Mouse (Mus musculus) CH12.LX (cell line): ENCODE measurements around the gene Mtfp1. TPM values are rescaled to one million over a fixed set of nuclear protein-coding genes. Genes with fewer than 3 reads are reported as not detected.

Source experiments
- DNase-seq: peaks from one replicate; pipeline ENCODE4 v3.0.0-alpha.2; 2013; ENCODE audit errors: extremely low read depth
- H3K27ac ChIP-seq: 2 replicates; pipeline ENCODE4 v1.5.1; 2012; ENCODE audit warnings: low read depth, mild to moderate bottlenecking, control low read depth, moderate library complexity; ENCODE audit not compliant: insufficient read depth
- H3K27me3 ChIP-seq: replicated peaks from 2 replicates; pipeline ENCODE3; 2012; ENCODE audit warnings: inconsistent platforms
- H3K36me3 ChIP-seq, 2 experiments: replicated peaks in 1 of 2; 2 replicates each; pipeline versions ENCODE3 to v1.6.1; 2012; ENCODE audit warnings: inconsistent platforms in 1 of 2, low read length in 1 of 2, mild to moderate bottlenecking in 1 of 2, mixed read lengths in 1 of 2, moderate library complexity in 1 of 2; ENCODE audit not compliant: control insufficient read depth in 1 of 2, insufficient read depth in 1 of 2
- H3K4me1 ChIP-seq, 2 experiments: 2 replicates each; pipeline ENCODE4 v1.6.1; 2012; ENCODE audit warnings: inconsistent platforms in 1 of 2, moderate library complexity in 1 of 2; ENCODE audit not compliant: insufficient read depth in 2 of 2, control insufficient read depth in 1 of 2
- H3K4me2 ChIP-seq: 2 replicates; pipeline ENCODE4 v1.6.1; 2012; ENCODE audit warnings: low read depth, mild to moderate bottlenecking, control low read depth; ENCODE audit not compliant: poor library complexity, insufficient read depth, severe bottlenecking
- H3K4me3 ChIP-seq, 3 experiments: fragments of 150-350 bp in 1 of 3; sonication (generic) in 1 of 3; replicated peaks in 1 of 3; 2 replicates each; pipeline versions ENCODE3 to v1.5.1; 2011 to 2012; ENCODE audit warnings: low read depth in 2 of 3, low read length in 2 of 3, mild to moderate bottlenecking in 2 of 3, moderate library complexity in 2 of 3, control low read depth in 1 of 3, improper control_type of control experiment in 1 of 3, inconsistent platforms in 1 of 3, mixed read lengths in 1 of 3; ENCODE audit not compliant: poor library complexity in 1 of 3
- H3K79me2 ChIP-seq: replicated peaks from 2 replicates; pipeline ENCODE4 v1.6.1; 2012; ENCODE audit warnings: mild to moderate bottlenecking, moderate library complexity; ENCODE audit not compliant: control insufficient read depth, poor library complexity, insufficient read depth, severe bottlenecking; ENCODE audit errors: extremely low read depth
- H3K9ac ChIP-seq: 2 replicates; pipeline ENCODE4 v1.6.1; 2012; ENCODE audit warnings: low read depth, mild to moderate bottlenecking, control low read depth, moderate library complexity; ENCODE audit not compliant: insufficient read depth
- H3K9me3 ChIP-seq: replicated peaks from 2 replicates; pipeline ENCODE3; 2012; ENCODE audit warnings: low read length, inconsistent platforms, mixed read lengths
- BHLHE40 ChIP-seq: IDR thresholded peaks from 2 replicates; pipeline ENCODE4 v1.6.1; 2011; ENCODE audit warnings: mild to moderate bottlenecking, low read depth, low read length, improper control_type of control experiment
- CHD1 ChIP-seq: IDR thresholded peaks from 2 replicates; pipeline ENCODE4 v1.6.1; 2012; ENCODE audit warnings: low read depth, low read length, improper control_type of control experiment, inconsistent platforms
- CHD2 ChIP-seq: IDR thresholded peaks from 2 replicates; pipeline ENCODE4 v1.6.1; 2011; ENCODE audit warnings: low read length, improper control_type of control experiment
- CTCF ChIP-seq, 2 experiments: IDR thresholded peaks in 1 of 2; conservative IDR thresholded peaks in 1 of 2; 2 replicates each; pipeline ENCODE4 v1.5.1; 2011 to 2012; ENCODE audit warnings: low read depth in 2 of 2, low read length in 2 of 2, improper control_type of control experiment in 1 of 2, inconsistent platforms in 1 of 2, mild to moderate bottlenecking in 1 of 2, moderate library complexity in 1 of 2
- E2F4 ChIP-seq: IDR thresholded peaks from 2 replicates; pipeline ENCODE4 v1.6.1; 2011; ENCODE audit warnings: low read depth, low read length, improper control_type of control experiment; ENCODE audit not compliant: insufficient replicate concordance
- ETS1 ChIP-seq: conservative IDR thresholded peaks from 2 replicates; pipeline ENCODE4 v1.6.1; 2012; ENCODE audit warnings: low read depth, mild to moderate bottlenecking, inconsistent platforms, low read length, improper control_type of control experiment, moderate library complexity
- JUN ChIP-seq: IDR thresholded peaks from 2 replicates; pipeline ENCODE4 v1.6.1; 2011; ENCODE audit warnings: low read depth, mild to moderate bottlenecking, low read length, improper control_type of control experiment, moderate library complexity; ENCODE audit not compliant: insufficient read depth
- KAT2A ChIP-seq: IDR thresholded peaks from 2 replicates; pipeline ENCODE4 v1.6.1; 2012; ENCODE audit warnings: low read length, improper control_type of control experiment, inconsistent platforms; ENCODE audit not compliant: insufficient replicate concordance
- MAFK ChIP-seq: IDR thresholded peaks from 2 replicates; pipeline ENCODE4 v1.6.1; 2011; ENCODE audit warnings: low read length, improper control_type of control experiment; ENCODE audit not compliant: insufficient replicate concordance
- MEF2A ChIP-seq: IDR thresholded peaks from 2 replicates; pipeline ENCODE4 v1.6.1; 2014; ENCODE audit warnings: low read depth, mild to moderate bottlenecking, inconsistent platforms, low read length, improper control_type of control experiment, borderline replicate concordance
- MXI1 ChIP-seq: IDR thresholded peaks from 2 replicates; pipeline ENCODE4 v1.6.1; 2011; ENCODE audit warnings: mild to moderate bottlenecking, low read depth, low read length, improper control_type of control experiment
- MYC ChIP-seq: IDR thresholded peaks from 2 replicates; pipeline ENCODE4 v1.6.1; 2011; ENCODE audit warnings: low read depth, mild to moderate bottlenecking, improper control_type of control experiment, low read length
- NRF1 ChIP-seq: IDR thresholded peaks from 2 replicates; pipeline ENCODE4 v1.6.1; 2014; ENCODE audit warnings: low read depth, mild to moderate bottlenecking, inconsistent platforms, low read length, improper control_type of control experiment, moderate library complexity
- POLR2A ChIP-seq: IDR thresholded peaks from 2 replicates; pipeline ENCODE4 v1.6.1; 2011; ENCODE audit warnings: low read depth, mild to moderate bottlenecking, improper control_type of control experiment, low read length
- RAD21 ChIP-seq: IDR thresholded peaks from 2 replicates; pipeline ENCODE4 v1.6.1; 2011; ENCODE audit warnings: low read depth, mild to moderate bottlenecking, low read length, improper control_type of control experiment, moderate library complexity
- SMC3 ChIP-seq: IDR thresholded peaks from 2 replicates; pipeline ENCODE4 v1.6.1; 2011; ENCODE audit warnings: low read depth, low read length, improper control_type of control experiment
- USF2 ChIP-seq: conservative IDR thresholded peaks from 2 replicates; pipeline ENCODE4 v1.6.1; 2011; ENCODE audit warnings: low read depth, low read length, improper control_type of control experiment
- ZMIZ1 ChIP-seq: IDR thresholded peaks from 2 replicates; pipeline ENCODE4 v1.6.1; 2012; ENCODE audit warnings: low read depth, mild to moderate bottlenecking, inconsistent platforms, low read length, improper control_type of control experiment
- dilution Hi-C: fragments of 300-500 bp; cut with MboI; formaldehyde crosslinking; loops from 2 replicates; pipeline ENCODE4 v1.14.3; 2020; ENCODE audit warnings: low sequenced_read_pairs; ENCODE audit not compliant: extremely low pct_unique_long_range_greater_than_20kb, extremely low pct_ligation_motif_present
- in situ Hi-C: fragments of 300-500 bp; cut with MboI; formaldehyde crosslinking; loops from 3 replicates; pipeline ENCODE4 v1.14.3; 2019; ENCODE audit warnings: low sequenced_read_pairs, low pct_ligation_motif_present, low pct_unique_long_range_greater_than_20kb, mixed read lengths
- polyA plus RNA-seq: library from polyadenylated mRNA; unstranded; fragments of >175 nt; gene quantifications from 2 replicates; pipeline ENCODE4 v1.2.1, GENCODE M21; 2012; ENCODE audit warnings: low read depth; ENCODE audit not compliant: insufficient read length
- total RNA-seq, 2 experiments: library from RNA; depleted of rRNA; stranded (reverse); fragments of 300-350 nt in 1 of 2; fragments of >200 nt in 1 of 2; gene quantifications; 2 replicates each; pipeline ENCODE4 v1.2.3; 2012 to 2014

Gene Mtfp1
- total and polyA plus RNA-seq, 3 experiments = 22.1 to 30.0 (median 27.7) TPM

DNA sequence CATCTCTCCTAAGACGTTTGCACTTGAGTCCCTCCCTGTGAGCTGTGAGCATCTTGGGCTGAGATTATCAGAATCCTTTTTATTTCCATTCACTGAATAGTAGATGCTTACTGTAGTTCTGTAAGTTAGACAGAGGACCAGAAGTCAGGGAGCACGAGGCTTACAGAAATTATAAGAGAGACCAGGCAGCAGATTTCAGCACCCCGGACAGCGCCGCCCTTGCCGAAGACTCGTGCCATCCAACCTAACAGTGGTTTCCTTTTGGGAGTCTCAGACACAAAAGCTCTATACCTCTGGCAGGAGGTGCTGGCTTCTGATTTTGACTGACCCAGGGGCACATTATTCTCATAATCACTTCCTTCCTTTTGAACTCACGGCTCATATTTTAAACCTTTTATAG is 18.6 kb downstream of the Mtfp1 start:
- dilution Hi-C loops (no loop called here), in situ Hi-C loops (loop anchor here (5.0 kb wide), 2 partner anchors 34 to 64 kb away; no protein-coding TSS in a partner anchor)
- Histone ChIP-seq H3K9me3 (peaks cover 7% of the 10 kb centered on the region), H3K79me2 (no peaks in the 10 kb centered on the region), H3K36me3 (no peaks in the 10 kb centered on the region), H3K4me3 (no peak overlapping the region), H3K27me3 (peaks cover 36% of the 10 kb centered on the region), H3K4me1 (no peaks in the 10 kb centered on the region), H3K4me2 (no peak overlapping the region), H3K27ac (no peak overlapping the region), H3K9ac (no peak overlapping the region)
- DNase-seq = peak; percentile 38
- no peak for TF ChIP-seq USF2
- no peak for TF ChIP-seq POLR2A
- no peak for TF ChIP-seq SMC3
- TF ChIP-seq MEF2A = no peak
- peak; percentile 50; the same call in 1 of the 2 replicates for TF ChIP-seq MXI1

DNA sequence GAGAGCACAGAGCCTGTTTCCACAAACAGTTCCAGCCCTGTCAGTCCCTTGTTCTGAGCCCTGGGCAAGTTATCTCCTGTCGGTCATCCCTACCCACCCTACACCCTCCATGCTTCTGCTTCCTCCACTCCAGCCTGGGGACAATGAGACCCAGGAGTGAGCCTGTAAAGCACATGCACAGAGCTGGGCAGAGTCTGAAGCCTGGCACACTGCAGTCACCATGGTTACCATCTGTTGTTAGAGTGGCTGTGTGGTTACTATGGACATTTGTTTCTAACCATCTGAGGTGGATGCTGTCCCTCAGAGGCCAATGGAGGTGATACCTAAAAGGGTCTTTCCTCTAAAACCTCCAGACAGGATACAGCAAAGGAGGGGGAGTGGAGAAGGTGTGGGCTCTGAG is 25.6 kb downstream of the Mtfp1 start:
- H3K4me3 ChIP-seq = no peak overlapping the region
- no peaks in the 10 kb centered on the region for H3K9me3 ChIP-seq
- H3K9ac ChIP-seq = no peak overlapping the region
- in situ Hi-C loops (no loop called here), dilution Hi-C loops (no loop called here)
- H3K36me3 ChIP-seq = no peaks in the 10 kb centered on the region
- H3K79me2 ChIP-seq = no peaks in the 10 kb centered on the region
- TF ChIP-seq MEF2A = no peak
- TF ChIP-seq RAD21 = no peak
- no peak for TF ChIP-seq MYC
- TF ChIP-seq BHLHE40 = no peak
- no peak for TF ChIP-seq E2F4
- TF ChIP-seq SMC3 = no peak
- no peak for TF ChIP-seq JUN
- TF ChIP-seq KAT2A = no peak
- no peak for TF ChIP-seq CTCF (conservative IDR thresholded peaks at IDR 0.05 in 1 of 2, IDR thresholded peaks at IDR 0.05 in 1 of 2; ENCODE audit: low read depth in 2 of 2, low read length in 2 of 2)
- no peak for TF ChIP-seq ETS1
- TF ChIP-seq MXI1 = no peak
- no peak for TF ChIP-seq MAFK
- no peak for TF ChIP-seq CHD2
- TF ChIP-seq NRF1 = no peak
- TF ChIP-seq ZMIZ1 = no peak
- TF ChIP-seq CHD1 = no peak
- TF ChIP-seq, all 38 proteins: peak for 0
- Histone ChIP-seq H3K27me3 (peaks cover 62% of the 10 kb centered on the region), H3K27ac (no peak overlapping the region), H3K4me2 (no peak overlapping the region), H3K4me1 (peaks cover 0 to 2% of the 10 kb centered on the region in 2 experiments; a peak in 1 of 4 replicates)
- no peak for DNase-seq
